Mouse (Mus musculus): ENCODE data around the gene Lrrc1. TPM values are rescaled to one million over a fixed set of nuclear protein-coding genes. Genes with fewer than 3 reads are reported as not detected.

Lrrc1 gene
- polyA plus RNA-seq, 1 experiment from 2014 or later: 18.9 TPM

GRCm38 (mm10) chr9:77499084-77499483 lies 45.6 kb downstream of the Lrrc1 start:
- 58% methylated on average over 6 of the region's 6 CpGs for WGBS
- Histone ChIP-seq H3K36me3 (ENCODE audit: control insufficient read depth, insufficient read depth, low read length) (no peaks in the 10 kb centered on the region), H3K4me1 (ENCODE audit: control insufficient read depth in 2 of 2, insufficient read depth in 2 of 2, low read length in 2 of 2) (peaks cover 30 to 59% of the 10 kb centered on the region in 2 experiments), H3K9ac (ENCODE audit: low read length) (no peak overlapping the region), H3K4me3 (ENCODE audit: control insufficient read depth in 1 of 2, insufficient read depth in 1 of 2, low read depth in 1 of 2, low read length in 2 of 2) (no peak overlapping the region), H3K27ac (replicated peaks in 1 of 2; ENCODE audit: control insufficient read depth in 1 of 2, insufficient read depth in 1 of 2, low read depth in 2 of 2, low read length in 2 of 2) (no peak overlapping the region), H3K9me3 (ENCODE audit: control insufficient read depth, low read length) (no peaks in the 10 kb centered on the region), H3K4me2 (ENCODE audit: low read length) (no peak overlapping the region), H3K27me3 (ENCODE audit: control insufficient read depth, insufficient read depth, low read length) (no peaks in the 10 kb centered on the region)
- no peak for ATAC-seq (ENCODE audit: insufficient number of reproducible peaks, insufficient read depth, low FRiP score, low read depth)

- WGBS: 69% methylated on average over 3 of the region's 3 CpGs
These were observed 46.3 kb downstream of the Lrrc1 start for GRCm38 (mm10) chr9:77498406-77498805.

GRCm38 (mm10) chr9:77497173-77497572 lies 47.5 kb downstream of the Lrrc1 start:
- ATAC-seq (ENCODE audit: insufficient number of reproducible peaks, insufficient read depth, low FRiP score, low read depth): peak; percentile 57
- Histone ChIP-seq H3K4me3 (ENCODE audit: control insufficient read depth in 1 of 2, insufficient read depth in 1 of 2, low read depth in 1 of 2, low read length in 2 of 2) (no peak overlapping the region), H3K9ac (ENCODE audit: low read length) (peak overlapping the region; percentile 62), H3K4me2 (ENCODE audit: low read length) (peak overlapping the region; percentile 25), H3K36me3 (ENCODE audit: control insufficient read depth, insufficient read depth, low read length) (0 out of 2 replicates have a peak, but pooled peaks cover 4% of the 10 kb centered on the region), H3K27me3 (ENCODE audit: control insufficient read depth, insufficient read depth, low read length) (no peaks in the 10 kb centered on the region), H3K4me1 (ENCODE audit: control insufficient read depth in 2 of 2, insufficient read depth in 2 of 2, low read length in 2 of 2) (peaks cover 22 to 46% of the 10 kb centered on the region in 2 experiments), H3K27ac (replicated peaks in 1 of 2; ENCODE audit: control insufficient read depth in 1 of 2, insufficient read depth in 1 of 2, low read depth in 2 of 2, low read length in 2 of 2) (peak overlapping the region; percentile 81 to 87), H3K9me3 (ENCODE audit: control insufficient read depth, low read length) (no peaks in the 10 kb centered on the region)
- 13% methylated on average over 6 of the region's 6 CpGs for whole genome bisulfite sequencing

More at GRCm38 (mm10) chr9:77498406-77498805, 46.3 kb downstream of the Lrrc1 start:
- ATAC-seq (ENCODE audit: insufficient number of reproducible peaks, insufficient read depth, low FRiP score, low read depth): no peak
- Histone ChIP-seq H3K36me3 (ENCODE audit: control insufficient read depth, insufficient read depth, low read length) (no peaks in the 10 kb centered on the region), H3K9ac (ENCODE audit: low read length) (no peak overlapping the region), H3K27ac (replicated peaks in 1 of 2; ENCODE audit: control insufficient read depth in 1 of 2, insufficient read depth in 1 of 2, low read depth in 2 of 2, low read length in 2 of 2) (no peak overlapping the region), H3K4me3 (ENCODE audit: control insufficient read depth in 1 of 2, insufficient read depth in 1 of 2, low read depth in 1 of 2, low read length in 2 of 2) (no peak overlapping the region), H3K4me2 (ENCODE audit: low read length) (no peak overlapping the region), H3K27me3 (ENCODE audit: control insufficient read depth, insufficient read depth, low read length) (no peaks in the 10 kb centered on the region), H3K4me1 (ENCODE audit: control insufficient read depth in 2 of 2, insufficient read depth in 2 of 2, low read length in 2 of 2) (peaks cover 28 to 58% of the 10 kb centered on the region in 2 experiments), H3K9me3 (ENCODE audit: control insufficient read depth, low read length) (no peaks in the 10 kb centered on the region)

- Histone ChIP-seq H3K9ac (ENCODE audit: low read length) (peak overlapping the region; percentile 62), H3K9me3 (ENCODE audit: control insufficient read depth, low read length) (no peaks in the 10 kb centered on the region)
These were observed 48.1 kb downstream of the Lrrc1 start for GRCm38 (mm10) chr9:77496540-77497062.

GRCm38 (mm10) chr9:77494307-77494706 lies 50.4 kb downstream of the Lrrc1 start:
- H3K27ac ChIP-seq (replicated peaks in 1 of 2; ENCODE audit: control insufficient read depth in 1 of 2, insufficient read depth in 1 of 2, low read depth in 2 of 2, low read length in 2 of 2): 0 out of 4 replicates have a peak overlapping the region, but pooled peaks of 1 of the 2 experiments have one; percentile 1
- 0 out of 2 replicates have a peak, but pooled peaks cover 4% of the 10 kb centered on the region for H3K36me3 ChIP-seq (ENCODE audit: control insufficient read depth, insufficient read depth, low read length)
- no peaks in the 10 kb centered on the region for H3K27me3 ChIP-seq (ENCODE audit: control insufficient read depth, insufficient read depth, low read length)
- H3K9ac ChIP-seq (ENCODE audit: low read length): no peak overlapping the region
- H3K4me1 ChIP-seq (ENCODE audit: control insufficient read depth in 2 of 2, insufficient read depth in 2 of 2, low read length in 2 of 2): peaks cover 22 to 35% of the 10 kb centered on the region in 2 experiments
- no peak overlapping the region for H3K4me3 ChIP-seq (ENCODE audit: control insufficient read depth in 1 of 2, insufficient read depth in 1 of 2, low read depth in 1 of 2, low read length in 2 of 2)
- no peaks in the 10 kb centered on the region for H3K9me3 ChIP-seq (ENCODE audit: control insufficient read depth, low read length)
- 63% methylated on average over 7 of the region's 7 CpGs for WGBS
- no peak overlapping the region for H3K4me2 ChIP-seq (ENCODE audit: low read length)
- 0 out of 2 replicates have a peak, but pooled peaks have one; percentile 40 for ATAC-seq (ENCODE audit: insufficient number of reproducible peaks, insufficient read depth, low FRiP score, low read depth)

More at GRCm38 (mm10) chr9:77496540-77497062, 48.1 kb downstream of the Lrrc1 start:
- peak; percentile 63; the same call in 1 of the 2 replicates for ATAC-seq (ENCODE audit: insufficient number of reproducible peaks, insufficient read depth, low FRiP score, low read depth)
- Histone ChIP-seq H3K27me3 (ENCODE audit: control insufficient read depth, insufficient read depth, low read length) (no peaks in the 10 kb centered on the region), H3K4me1 (ENCODE audit: control insufficient read depth in 2 of 2, insufficient read depth in 2 of 2, low read length in 2 of 2) (peaks cover 22 to 41% of the 10 kb centered on the region in 2 experiments), H3K27ac (replicated peaks in 1 of 2; ENCODE audit: control insufficient read depth in 1 of 2, insufficient read depth in 1 of 2, low read depth in 2 of 2, low read length in 2 of 2) (peak overlapping the region; percentile 81 to 87), H3K4me3 (ENCODE audit: control insufficient read depth in 1 of 2, insufficient read depth in 1 of 2, low read depth in 1 of 2, low read length in 2 of 2) (no peak overlapping the region), H3K4me2 (ENCODE audit: low read length) (peak overlapping the region; percentile 25), H3K36me3 (ENCODE audit: control insufficient read depth, insufficient read depth, low read length) (0 out of 2 replicates have a peak, but pooled peaks cover 4% of the 10 kb centered on the region)
- WGBS: 17% methylated on average over 12 of the region's 12 CpGs

GRCm38 (mm10) chr9:77488611-77489010 lies 56.1 kb downstream of the Lrrc1 start:
- Histone ChIP-seq H3K27ac (replicated peaks in 1 of 2; ENCODE audit: control insufficient read depth in 1 of 2, insufficient read depth in 1 of 2, low read depth in 2 of 2, low read length in 2 of 2) (no peak overlapping the region), H3K4me2 (ENCODE audit: low read length) (no peak overlapping the region), H3K9me3 (ENCODE audit: control insufficient read depth, low read length) (no peaks in the 10 kb centered on the region), H3K4me1 (ENCODE audit: control insufficient read depth in 2 of 2, insufficient read depth in 2 of 2, low read length in 2 of 2) (peaks cover 9 to 11% of the 10 kb centered on the region in 2 experiments), H3K9ac (ENCODE audit: low read length) (no peak overlapping the region), H3K36me3 (ENCODE audit: control insufficient read depth, insufficient read depth, low read length) (0 out of 2 replicates have a peak, but pooled peaks cover 4% of the 10 kb centered on the region), H3K27me3 (ENCODE audit: control insufficient read depth, insufficient read depth, low read length) (no peaks in the 10 kb centered on the region), H3K4me3 (ENCODE audit: control insufficient read depth in 1 of 2, insufficient read depth in 1 of 2, low read depth in 1 of 2, low read length in 2 of 2) (no peak overlapping the region)
- WGBS: 84% methylated on average over 11 of the region's 11 CpGs
- ATAC-seq (ENCODE audit: insufficient number of reproducible peaks, insufficient read depth, low FRiP score, low read depth): no peak

GRCm38 (mm10) chr9:77487427-77487826 lies 57.2 kb downstream of the Lrrc1 start:
- H3K4me3 ChIP-seq (ENCODE audit: control insufficient read depth in 1 of 2, insufficient read depth in 1 of 2, low read depth in 1 of 2, low read length in 2 of 2): no peak overlapping the region
- no peaks in the 10 kb centered on the region for H3K36me3 ChIP-seq (ENCODE audit: control insufficient read depth, insufficient read depth, low read length)
- no peak overlapping the region for H3K4me2 ChIP-seq (ENCODE audit: low read length)
- H3K9me3 ChIP-seq (ENCODE audit: control insufficient read depth, low read length): no peaks in the 10 kb centered on the region
- H3K9ac ChIP-seq (ENCODE audit: low read length): no peak overlapping the region
- ATAC-seq (ENCODE audit: insufficient number of reproducible peaks, insufficient read depth, low FRiP score, low read depth): no peak
- 82% methylated on average over 7 of the region's 7 CpGs for WGBS
- H3K27me3 ChIP-seq (ENCODE audit: control insufficient read depth, insufficient read depth, low read length): no peaks in the 10 kb centered on the region
- H3K27ac ChIP-seq (replicated peaks in 1 of 2; ENCODE audit: control insufficient read depth in 1 of 2, insufficient read depth in 1 of 2, low read depth in 2 of 2, low read length in 2 of 2): no peak overlapping the region
- H3K4me1 ChIP-seq (ENCODE audit: control insufficient read depth in 2 of 2, insufficient read depth in 2 of 2, low read length in 2 of 2): peaks cover 13 to 15% of the 10 kb centered on the region in 2 experiments

All from heart, embryonic 14.5 days (tissue).